Mouse (Mus musculus): ENCODE measurements around the gene Dmgdh.

Gene Dmgdh

GRCm38 (mm10) chr13:93711226-93711625 lies 37.0 kb downstream of the Dmgdh start:
- DNase-seq, result no peak

DNA sequence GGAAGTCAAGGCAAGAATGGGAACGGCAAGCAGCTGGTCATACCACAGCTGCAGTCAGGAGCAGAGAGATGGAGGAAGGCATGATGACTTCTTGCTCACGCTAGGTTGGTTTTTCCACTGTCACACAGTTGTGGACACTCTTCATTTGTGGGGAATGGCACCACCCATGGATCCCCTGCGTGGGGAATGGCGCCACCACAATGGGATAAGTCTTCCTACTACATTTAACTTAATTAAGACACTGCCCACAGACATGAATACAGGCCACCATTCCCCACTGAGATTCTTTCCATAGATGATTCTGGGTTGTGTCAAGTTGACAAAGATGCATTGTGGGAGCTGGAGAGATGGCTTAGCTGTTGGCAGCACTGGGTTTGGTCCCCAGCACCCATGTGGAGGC lies 38.1 kb downstream of the Dmgdh start:
- no peak for DNase-seq

GRCm38 (mm10) chr13:93713826-93714225 lies 39.6 kb downstream of the Dmgdh start:
- no peak for DNase-seq

GRCm38 (mm10) chr13:93717113-93717512 lies 42.9 kb downstream of the Dmgdh start:
- no peak for DNase-seq

GRCm38 (mm10) chr13:93718948-93719347 lies 44.7 kb downstream of the Dmgdh start:
- DNase-seq, result peak; percentile 69

- peak; percentile 23 for DNase-seq
Observed at GRCm38 (mm10) chr13:93721916-93722315, 47.7 kb downstream of the Dmgdh start.

DNA sequence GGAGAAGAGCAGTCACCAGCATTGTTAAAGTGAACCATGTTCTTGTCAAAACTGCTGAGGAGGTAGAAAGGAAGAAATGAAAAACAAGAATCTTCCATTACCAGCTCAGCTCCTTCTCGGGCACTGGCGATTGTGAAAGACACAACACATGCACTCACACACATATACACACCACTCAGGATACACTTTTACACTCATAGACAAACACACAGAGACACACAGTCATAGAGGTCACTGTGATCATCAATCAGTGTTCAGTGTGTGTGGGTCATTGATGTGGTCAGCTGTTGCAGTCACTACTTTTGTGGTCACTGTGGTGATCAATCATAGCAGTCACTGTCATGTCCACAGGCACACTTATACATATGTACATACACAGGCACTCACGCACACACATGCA lies 49.2 kb downstream of the Dmgdh start:
- DNase-seq, result no peak

DNA sequence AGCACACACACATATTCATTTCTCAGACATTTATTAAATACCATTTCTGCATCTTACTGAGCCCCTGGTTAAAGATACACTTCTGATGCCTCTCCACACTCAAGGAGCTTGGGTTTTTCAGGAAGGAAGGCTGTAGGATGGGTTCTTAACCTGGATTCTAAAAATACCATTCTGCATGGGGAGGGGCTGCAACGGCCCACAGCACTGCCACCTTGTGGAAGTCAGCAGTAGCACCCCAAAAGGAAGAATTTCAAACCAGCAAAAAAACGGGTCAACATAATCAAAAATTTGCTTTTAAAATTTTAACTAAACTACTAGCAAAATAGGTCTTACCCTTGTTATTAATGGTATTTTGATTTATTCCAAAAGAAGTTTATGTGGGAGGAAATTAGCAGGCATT lies 50.0 kb downstream of the Dmgdh start:
- peak; percentile 27 for DNase-seq

DNA sequence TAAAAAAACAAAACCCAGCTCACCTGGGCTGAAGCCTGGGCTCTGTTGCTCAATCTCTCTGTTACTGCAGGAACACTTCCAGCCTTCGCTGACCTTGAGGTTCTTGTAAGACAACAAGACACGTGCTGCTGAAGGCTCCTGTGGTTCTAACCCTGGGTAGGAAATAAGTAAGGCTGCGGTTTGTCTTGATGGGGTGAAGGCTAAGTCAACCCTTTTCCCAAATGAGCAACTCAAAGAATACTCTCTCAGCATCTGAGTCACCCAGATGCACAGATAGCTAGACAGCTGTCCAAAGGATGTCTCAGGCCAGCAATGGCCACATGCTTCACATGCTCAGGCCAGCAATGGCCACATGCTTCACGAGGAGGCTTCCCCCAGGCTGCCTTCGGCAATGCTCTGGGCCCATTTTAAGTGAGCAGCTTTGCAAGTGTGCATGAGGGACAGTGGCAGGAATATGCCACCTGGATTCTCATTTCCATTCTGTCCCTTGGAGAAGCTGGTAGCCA lies 61.0 kb downstream of the Dmgdh start:
- no peak for DNase-seq

DNA sequence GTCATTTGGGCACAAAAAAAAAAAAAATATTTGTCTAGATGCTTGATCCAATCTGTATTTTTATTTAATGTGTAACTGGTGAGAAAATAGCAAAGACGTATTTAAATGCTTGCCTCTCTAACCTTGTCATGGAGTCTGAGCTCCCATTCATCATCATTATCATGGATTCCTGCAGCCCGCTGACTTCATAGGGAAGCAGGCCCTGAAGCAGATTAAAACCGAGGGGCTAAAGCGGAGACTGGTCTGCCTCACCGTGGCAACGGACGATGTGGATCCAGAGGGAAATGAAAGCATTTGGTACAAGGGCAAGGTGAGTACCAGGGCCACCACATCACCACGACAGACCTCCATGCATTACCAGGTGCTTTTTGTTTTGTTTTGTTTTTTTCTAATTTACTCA lies 69.9 kb downstream of the Dmgdh start:
- DNase-seq, result no peak

DNA sequence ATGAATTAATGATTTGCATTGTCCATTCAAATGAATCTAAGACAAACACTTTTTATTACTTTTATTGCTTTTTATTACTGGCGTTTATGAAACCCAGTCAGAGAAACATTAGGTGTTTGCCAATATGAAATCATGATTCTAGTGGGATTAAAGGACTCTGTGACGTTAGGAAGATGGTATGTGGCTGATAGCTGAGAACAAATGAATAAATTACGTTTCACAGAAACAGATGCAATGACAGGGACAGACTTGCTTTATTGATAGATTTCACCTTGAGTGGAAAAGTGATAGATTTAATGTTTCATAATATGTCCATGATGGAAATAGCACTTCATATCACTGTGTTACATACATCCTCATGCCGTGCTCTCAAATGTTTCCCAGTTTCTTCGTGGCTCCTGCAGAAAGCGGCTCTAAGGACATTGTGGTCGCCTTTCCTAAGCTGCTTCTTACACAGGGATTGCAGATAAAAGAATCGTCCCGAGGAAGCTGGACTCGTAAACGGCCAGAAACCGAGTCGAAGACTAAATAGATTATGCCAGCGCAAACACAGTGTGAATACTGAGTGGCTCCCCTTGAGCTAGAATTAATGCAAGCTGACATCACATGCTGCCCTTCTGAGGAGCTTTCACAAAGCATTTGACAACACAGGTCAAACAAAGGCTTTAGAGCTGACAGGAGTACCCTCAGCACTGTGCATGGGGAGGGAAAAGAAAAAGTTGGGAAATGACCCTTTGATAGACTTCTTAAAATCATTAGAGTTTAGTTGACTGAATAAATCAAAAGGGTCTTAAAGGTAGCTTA lies 78.6 kb downstream of the Dmgdh start:
- no peak for DNase-seq

GRCm38 (mm10) chr13:93755084-93755483 lies 80.9 kb downstream of the Dmgdh start:
- DNase-seq, result no peak

DNA sequence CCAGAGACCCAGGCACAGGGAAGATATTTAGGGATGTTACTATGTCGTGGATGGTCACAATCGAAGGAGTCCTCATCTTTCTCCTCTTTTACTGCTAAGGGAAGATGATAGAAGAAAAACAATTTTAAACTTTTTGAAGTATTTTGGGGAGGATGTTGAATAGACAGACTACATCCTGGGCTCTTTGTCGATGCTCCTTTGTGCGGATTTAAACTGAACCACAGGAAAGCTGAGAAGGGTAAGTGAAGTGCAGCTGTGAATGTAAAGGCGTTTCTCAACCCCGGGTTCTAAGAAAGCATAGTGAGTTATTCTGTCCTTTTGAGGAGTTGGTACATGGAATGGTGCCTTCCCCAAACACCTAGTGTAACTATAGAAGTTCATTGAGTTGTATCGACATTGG lies 82.4 kb downstream of the Dmgdh start:
- no peak for DNase-seq

DNA sequence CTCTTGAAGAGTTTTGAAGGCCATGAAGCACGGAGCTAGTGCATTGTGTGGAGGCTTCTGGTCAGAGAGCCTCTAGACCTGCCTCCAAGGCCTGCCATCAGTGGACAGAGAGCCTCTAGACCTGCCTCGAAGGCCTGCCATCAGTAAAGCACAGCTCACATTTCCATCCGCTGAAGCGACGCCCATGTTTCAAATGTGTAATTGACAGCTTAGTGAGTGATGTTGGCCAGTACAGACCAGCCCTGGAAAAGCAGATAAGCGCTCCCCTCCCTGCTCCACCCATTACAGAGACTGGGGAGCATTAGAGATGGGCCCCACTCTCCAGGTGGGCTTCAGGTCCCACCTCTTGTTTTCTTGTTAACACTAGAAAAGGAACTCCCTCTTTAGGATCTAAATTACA lies 83.3 kb downstream of the Dmgdh start:
- no peak for DNase-seq

DNA sequence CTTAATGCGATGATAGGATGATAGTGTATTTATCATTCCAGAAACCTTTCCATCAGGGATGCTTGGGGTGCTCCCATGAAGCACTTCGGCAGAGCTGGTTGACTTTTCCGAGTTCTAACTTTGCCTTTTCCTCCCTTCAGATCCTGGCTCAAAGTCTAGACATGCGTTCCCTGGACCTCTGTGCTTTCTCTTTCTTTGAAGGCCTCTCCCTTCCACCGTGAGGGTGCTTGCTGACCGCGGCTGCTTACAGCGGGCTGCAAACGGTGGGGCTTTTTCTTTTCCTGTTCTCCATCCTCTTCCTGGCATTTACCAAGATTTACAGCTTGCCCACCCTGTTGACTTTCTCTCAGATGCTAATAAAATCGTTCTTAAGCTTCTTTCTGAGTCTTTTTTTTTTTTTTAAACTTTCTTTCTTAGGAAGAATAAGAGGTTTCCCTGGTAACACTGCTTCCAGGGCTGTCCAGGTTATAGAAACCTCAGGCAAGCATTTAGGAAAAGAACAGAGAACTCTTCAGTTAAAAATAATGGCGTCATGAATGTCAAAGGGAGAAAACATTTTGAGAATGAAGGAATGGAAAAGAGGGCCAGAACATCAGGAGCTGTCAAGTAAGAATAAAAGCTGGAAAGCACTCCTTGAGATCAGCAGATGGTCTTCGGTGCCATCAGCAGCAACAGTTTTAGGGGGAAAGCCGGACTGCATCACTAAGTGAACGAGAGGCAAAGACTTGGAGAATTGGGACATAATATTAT lies 84.1 kb downstream of the Dmgdh start:
- DNase-seq, result no peak

DNA sequence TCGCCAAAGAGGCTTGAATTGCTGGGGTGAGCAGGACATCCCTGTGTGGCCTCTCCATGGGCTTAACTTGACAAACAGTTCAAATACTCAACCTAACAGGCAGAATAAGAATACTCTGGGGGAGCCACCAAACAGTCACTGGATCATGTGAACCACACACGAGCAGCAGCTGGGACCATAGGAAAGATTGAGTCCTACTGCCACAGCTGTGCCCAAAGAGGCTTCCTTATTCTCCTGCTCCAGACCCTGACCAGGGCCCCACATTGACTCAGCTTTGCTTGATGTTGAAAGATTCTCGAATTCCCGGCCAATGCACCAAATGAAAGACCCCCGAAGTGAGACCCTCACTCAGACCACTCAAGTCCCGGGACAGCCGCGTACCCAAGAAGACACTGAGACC lies 87.6 kb downstream of the Dmgdh start:
- no peak for DNase-seq

- DNase-seq, result no peak
Observed at GRCm38 (mm10) chr13:93762879-93763278, 88.6 kb downstream of the Dmgdh start.

- DNase-seq, result no peak
Observed at GRCm38 (mm10) chr13:93764321-93764973, 90.2 kb downstream of the Dmgdh start.

GRCm38 (mm10) chr13:93771031-93771587 lies 96.9 kb downstream of the Dmgdh start:
- no peak for DNase-seq

GRCm38 (mm10) chr13:93771588-93772278 lies 97.5 kb downstream of the Dmgdh start, which contains the start of gene Arsb:
TSS of gene Arsb (plus strand) at chr13:93771630.
- DNase-seq, result peak; percentile 83

DNA sequence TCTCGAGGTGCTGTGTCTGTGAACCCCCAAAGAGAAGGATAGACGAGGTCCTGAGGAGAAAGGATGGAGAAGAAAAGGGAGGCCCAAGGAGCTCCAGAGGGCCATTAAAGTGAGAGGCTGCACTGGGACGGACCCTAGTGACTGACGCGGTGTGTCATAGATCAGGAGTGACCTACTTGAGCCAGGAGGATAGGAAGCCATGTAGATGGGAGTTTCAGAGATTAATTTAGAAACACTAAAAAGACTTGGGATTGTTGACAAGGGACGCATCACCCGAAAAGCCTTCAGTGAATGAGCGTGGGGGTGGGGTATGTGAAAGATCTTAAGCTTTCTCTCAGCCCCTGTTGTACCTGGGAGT lies 98.0 kb downstream of the Dmgdh start:
- DNase-seq, result no peak

GRCm38 (mm10) chr13:93772861-93773260 lies 98.6 kb downstream of the Dmgdh start:
- DNase-seq, result no peak
